Mouse (Mus musculus): ENCODE measurements around the gene Exoc1. TPM values are rescaled to one million over a fixed set of nuclear protein-coding genes. Genes with fewer than 3 reads are reported as not detected.

The Exoc1 gene
- polyA plus RNA-seq, 1 experiment from 2014 or later: 40.2 TPM

DNA sequence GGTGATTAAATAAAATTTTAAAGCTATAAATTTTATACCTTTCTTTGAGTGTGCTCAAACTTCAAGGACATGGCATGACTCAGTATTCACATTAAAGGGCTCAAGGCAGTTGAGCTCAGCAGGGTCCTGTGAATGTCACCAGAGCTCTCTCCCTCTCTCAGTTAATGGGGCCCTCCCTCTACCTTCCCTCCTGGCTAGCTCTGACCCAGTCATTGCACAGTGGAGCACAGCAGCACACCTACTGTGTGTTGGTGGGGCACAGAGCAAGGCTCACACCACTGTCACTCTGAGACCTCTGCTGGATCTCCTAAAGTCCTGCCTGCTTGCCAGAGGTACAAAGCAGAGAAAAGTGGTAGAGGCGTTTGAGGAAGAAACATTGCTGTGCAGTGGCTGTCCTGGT lies 7.1 kb downstream of the Exoc1 start:
- Histone ChIP-seq H3K4me3 (ENCODE audit: low read depth, low read length) (no peak overlapping the region), H3K27ac (ENCODE audit: low read length) (no peak overlapping the region), H3K9ac (replicated peaks; ENCODE audit: low read depth, low read length) (no peak overlapping the region), H3K9me3 (ENCODE audit: control insufficient read depth, low read depth, low read length) (no peaks in the 10 kb centered on the region), H3K4me1 (ENCODE audit: control insufficient read depth, insufficient read depth, low read length) (no peaks in the 10 kb centered on the region), H3K27me3 (ENCODE audit: control insufficient read depth, insufficient read depth, low read length) (no peaks in the 10 kb centered on the region), H3K4me2 (replicated peaks; ENCODE audit: low read depth, low read length) (no peak overlapping the region), H3K36me3 (ENCODE audit: control insufficient read depth, insufficient read depth, low read length) (peaks cover 40% of the 10 kb centered on the region)
- 77% methylated on average over 1 of the region's 1 CpGs for WGBS
- ATAC-seq (ENCODE audit: insufficient number of reproducible peaks, insufficient read depth, low FRiP score, low read depth): no peak

DNA sequence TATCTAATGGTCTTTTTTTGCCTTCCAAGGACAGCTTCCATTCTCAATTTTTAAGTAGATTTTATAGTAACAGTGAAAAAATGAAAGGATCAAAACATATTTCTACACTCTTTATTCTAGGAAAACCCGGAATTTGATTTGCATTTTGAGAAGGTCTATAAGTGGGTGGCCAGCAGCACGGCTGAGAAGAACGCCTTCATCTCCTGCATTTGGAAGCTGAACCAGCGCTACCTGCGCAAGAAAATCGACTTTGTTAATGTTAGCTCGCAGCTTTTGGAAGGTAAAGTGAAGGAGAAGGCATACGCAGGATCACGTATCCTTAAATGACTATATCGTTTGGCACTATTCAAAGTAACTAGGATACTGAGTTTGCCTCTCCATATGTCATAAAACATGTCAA lies 8.5 kb downstream of the Exoc1 start:
- H3K9me3 ChIP-seq (ENCODE audit: control insufficient read depth, low read depth, low read length): no peaks in the 10 kb centered on the region
- no peaks in the 10 kb centered on the region for H3K27me3 ChIP-seq (ENCODE audit: control insufficient read depth, insufficient read depth, low read length)
- no peaks in the 10 kb centered on the region for H3K4me1 ChIP-seq (ENCODE audit: control insufficient read depth, insufficient read depth, low read length)
- peaks cover 45% of the 10 kb centered on the region for H3K36me3 ChIP-seq (ENCODE audit: control insufficient read depth, insufficient read depth, low read length)
- no peak overlapping the region for H3K4me3 ChIP-seq (ENCODE audit: low read depth, low read length)
- ATAC-seq (ENCODE audit: insufficient number of reproducible peaks, insufficient read depth, low FRiP score, low read depth): no peak
- WGBS: 94% methylated on average over 10 of the region's 10 CpGs
- H3K27ac ChIP-seq (ENCODE audit: low read length): no peak overlapping the region
- no peak overlapping the region for H3K4me2 ChIP-seq (replicated peaks; ENCODE audit: low read depth, low read length)
- H3K9ac ChIP-seq (replicated peaks; ENCODE audit: low read depth, low read length): no peak overlapping the region

DNA sequence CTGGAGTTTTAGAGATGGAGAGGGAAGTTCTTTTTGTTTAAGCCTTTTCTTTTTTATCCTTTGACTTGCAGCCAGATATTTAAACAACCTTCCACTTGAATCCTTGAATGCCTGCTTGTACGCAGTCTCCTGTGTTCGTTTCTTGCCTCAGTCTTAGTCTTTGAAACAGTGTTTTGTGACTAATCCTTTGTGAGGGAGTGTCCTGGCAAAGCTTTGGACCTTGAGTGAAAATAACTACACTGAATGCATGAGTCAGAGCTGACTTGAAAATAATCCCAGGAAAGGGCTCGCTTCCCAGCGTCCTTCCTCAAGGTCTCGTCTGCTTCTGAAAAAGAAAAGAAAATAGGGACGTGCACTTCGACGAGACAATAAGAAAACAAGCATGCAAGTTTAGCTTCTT lies 11.1 kb downstream of the Exoc1 start:
- Histone ChIP-seq H3K9me3 (ENCODE audit: control insufficient read depth, low read depth, low read length) (no peaks in the 10 kb centered on the region), H3K4me3 (ENCODE audit: low read depth, low read length) (no peak overlapping the region), H3K27ac (ENCODE audit: low read length) (no peak overlapping the region), H3K27me3 (ENCODE audit: control insufficient read depth, insufficient read depth, low read length) (no peaks in the 10 kb centered on the region), H3K4me2 (replicated peaks; ENCODE audit: low read depth, low read length) (no peak overlapping the region), H3K36me3 (ENCODE audit: control insufficient read depth, insufficient read depth, low read length) (peaks cover 52% of the 10 kb centered on the region), H3K9ac (replicated peaks; ENCODE audit: low read depth, low read length) (no peak overlapping the region), H3K4me1 (ENCODE audit: control insufficient read depth, insufficient read depth, low read length) (no peaks in the 10 kb centered on the region)
- WGBS: 83% methylated on average over 8 of the region's 8 CpGs
- ATAC-seq (ENCODE audit: insufficient number of reproducible peaks, insufficient read depth, low FRiP score, low read depth): no peak

DNA sequence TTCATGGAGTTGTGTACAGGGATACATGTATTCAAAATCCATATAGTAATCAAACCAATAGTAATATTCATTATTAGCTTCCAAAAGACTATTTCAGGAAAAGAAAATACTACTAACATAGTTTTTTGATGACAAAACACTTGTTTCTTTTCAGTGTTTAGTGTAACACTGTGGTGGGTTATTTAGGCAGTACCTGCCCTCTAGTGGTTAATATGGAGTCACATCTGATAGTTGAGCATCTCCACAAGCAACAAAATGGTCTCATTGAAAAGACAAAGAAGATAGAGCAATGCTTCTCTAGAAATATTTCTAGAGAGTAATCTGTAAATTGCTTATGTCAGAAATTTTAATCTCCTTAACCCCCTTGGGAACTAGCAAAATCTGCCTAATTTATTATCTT lies 11.7 kb downstream of the Exoc1 start:
- H3K9me3 ChIP-seq (ENCODE audit: control insufficient read depth, low read depth, low read length): no peaks in the 10 kb centered on the region
- H3K27ac ChIP-seq (ENCODE audit: low read length): no peak overlapping the region
- no peak overlapping the region for H3K9ac ChIP-seq (replicated peaks; ENCODE audit: low read depth, low read length)
- H3K4me3 ChIP-seq (ENCODE audit: low read depth, low read length): no peak overlapping the region
- H3K4me2 ChIP-seq (replicated peaks; ENCODE audit: low read depth, low read length): no peak overlapping the region
- peaks cover 55% of the 10 kb centered on the region for H3K36me3 ChIP-seq (ENCODE audit: control insufficient read depth, insufficient read depth, low read length)
- H3K4me1 ChIP-seq (ENCODE audit: control insufficient read depth, insufficient read depth, low read length): no peaks in the 10 kb centered on the region
- no peaks in the 10 kb centered on the region for H3K27me3 ChIP-seq (ENCODE audit: control insufficient read depth, insufficient read depth, low read length)
- ATAC-seq (ENCODE audit: insufficient number of reproducible peaks, insufficient read depth, low FRiP score, low read depth): no peak

DNA sequence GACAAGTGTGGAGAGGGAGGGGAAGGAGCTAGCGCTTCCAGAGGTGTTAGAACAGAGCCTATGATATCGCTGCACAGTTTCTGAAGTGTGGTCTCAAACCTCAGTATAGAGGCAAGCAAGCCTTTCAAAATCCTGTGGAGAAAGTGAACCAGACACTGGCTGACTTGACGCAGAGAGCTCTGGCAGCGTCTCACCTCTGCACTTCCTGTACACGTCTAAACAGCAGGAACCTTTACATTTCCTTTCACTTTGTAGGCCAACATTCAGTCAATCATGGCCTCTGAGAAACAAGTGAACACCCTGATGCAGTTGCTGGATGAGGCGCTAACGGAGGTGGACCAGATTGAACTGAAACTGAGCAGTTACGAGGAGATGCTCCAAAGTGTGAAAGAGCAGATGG lies 14.1 kb downstream of the Exoc1 start:
- Histone ChIP-seq H3K4me3 (ENCODE audit: low read depth, low read length) (no peak overlapping the region), H3K4me2 (replicated peaks; ENCODE audit: low read depth, low read length) (no peak overlapping the region), H3K27me3 (ENCODE audit: control insufficient read depth, insufficient read depth, low read length) (no peaks in the 10 kb centered on the region), H3K4me1 (ENCODE audit: control insufficient read depth, insufficient read depth, low read length) (no peaks in the 10 kb centered on the region), H3K9me3 (ENCODE audit: control insufficient read depth, low read depth, low read length) (no peaks in the 10 kb centered on the region), H3K36me3 (ENCODE audit: control insufficient read depth, insufficient read depth, low read length) (peaks cover 35% of the 10 kb centered on the region), H3K9ac (replicated peaks; ENCODE audit: low read depth, low read length) (no peak overlapping the region), H3K27ac (ENCODE audit: low read length) (no peak overlapping the region)
- ATAC-seq (ENCODE audit: insufficient number of reproducible peaks, insufficient read depth, low FRiP score, low read depth): no peak
- WGBS: 90% methylated on average over 8 of the region's 8 CpGs

DNA sequence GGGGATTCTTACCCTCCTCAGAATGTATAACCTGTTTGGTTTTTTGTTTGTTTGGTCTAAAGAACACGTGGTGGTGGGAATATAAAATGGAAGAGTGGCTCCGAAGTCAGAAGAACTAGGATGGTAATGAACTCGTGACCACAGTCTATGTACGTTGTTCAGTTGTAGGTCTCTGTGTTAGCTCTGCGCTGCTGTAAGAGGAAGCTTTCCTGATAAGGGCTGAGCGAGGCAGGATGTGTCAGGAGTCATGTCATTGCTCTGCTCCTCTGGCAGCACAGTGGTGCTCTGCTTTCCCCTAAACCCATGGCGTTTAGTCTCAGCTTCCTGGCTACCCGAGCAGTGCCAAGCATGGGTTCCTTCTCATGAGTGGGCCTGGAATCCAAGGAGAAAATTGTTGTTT lies 21.3 kb downstream of the Exoc1 start:
- H3K4me3 ChIP-seq (ENCODE audit: low read depth, low read length): no peak overlapping the region
- H3K27me3 ChIP-seq (ENCODE audit: control insufficient read depth, insufficient read depth, low read length): no peaks in the 10 kb centered on the region
- H3K4me1 ChIP-seq (ENCODE audit: control insufficient read depth, insufficient read depth, low read length): no peaks in the 10 kb centered on the region
- 83% methylated on average over 8 of the region's 8 CpGs for WGBS
- ATAC-seq (ENCODE audit: insufficient number of reproducible peaks, insufficient read depth, low FRiP score, low read depth): no peak
- no peak overlapping the region for H3K4me2 ChIP-seq (replicated peaks; ENCODE audit: low read depth, low read length)
- H3K36me3 ChIP-seq (ENCODE audit: control insufficient read depth, insufficient read depth, low read length): peaks cover 19% of the 10 kb centered on the region; the same call in 1 of the 2 replicates
- H3K27ac ChIP-seq (ENCODE audit: low read length): no peak overlapping the region
- H3K9ac ChIP-seq (replicated peaks; ENCODE audit: low read depth, low read length): no peak overlapping the region
- H3K9me3 ChIP-seq (ENCODE audit: control insufficient read depth, low read depth, low read length): no peaks in the 10 kb centered on the region

DNA sequence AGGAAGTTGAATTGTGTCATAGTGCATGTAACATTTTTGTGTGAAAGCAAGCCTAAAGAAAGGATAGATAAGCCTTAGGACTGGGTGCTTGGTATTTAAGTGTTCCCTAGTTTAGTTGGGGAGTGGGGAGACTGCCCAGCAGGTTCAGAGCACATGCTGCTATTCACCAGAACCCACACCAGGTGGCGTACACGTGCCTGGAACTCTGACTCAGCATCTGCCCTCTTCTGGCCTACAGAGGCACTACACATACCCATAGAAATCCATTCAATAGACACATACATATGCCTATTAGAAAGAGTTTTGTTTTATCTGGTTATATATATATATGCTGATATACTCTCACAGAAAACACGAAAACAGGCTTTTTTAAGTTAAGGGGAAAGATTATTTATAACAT lies 36.2 kb downstream of the Exoc1 start:
- no peaks in the 10 kb centered on the region for H3K4me1 ChIP-seq (ENCODE audit: control insufficient read depth, insufficient read depth, low read length)
- no peak for ATAC-seq (ENCODE audit: insufficient number of reproducible peaks, insufficient read depth, low FRiP score, low read depth)
- no peak overlapping the region for H3K4me3 ChIP-seq (ENCODE audit: low read depth, low read length)
- peaks cover 31% of the 10 kb centered on the region for H3K36me3 ChIP-seq (ENCODE audit: control insufficient read depth, insufficient read depth, low read length)
- no peak overlapping the region for H3K9ac ChIP-seq (replicated peaks; ENCODE audit: low read depth, low read length)
- 32% methylated on average over 3 of the region's 3 CpGs for WGBS
- no peak overlapping the region for H3K4me2 ChIP-seq (replicated peaks; ENCODE audit: low read depth, low read length)
- H3K9me3 ChIP-seq (ENCODE audit: control insufficient read depth, low read depth, low read length): no peaks in the 10 kb centered on the region
- H3K27me3 ChIP-seq (ENCODE audit: control insufficient read depth, insufficient read depth, low read length): no peaks in the 10 kb centered on the region
- no peak overlapping the region for H3K27ac ChIP-seq (ENCODE audit: low read length)

DNA sequence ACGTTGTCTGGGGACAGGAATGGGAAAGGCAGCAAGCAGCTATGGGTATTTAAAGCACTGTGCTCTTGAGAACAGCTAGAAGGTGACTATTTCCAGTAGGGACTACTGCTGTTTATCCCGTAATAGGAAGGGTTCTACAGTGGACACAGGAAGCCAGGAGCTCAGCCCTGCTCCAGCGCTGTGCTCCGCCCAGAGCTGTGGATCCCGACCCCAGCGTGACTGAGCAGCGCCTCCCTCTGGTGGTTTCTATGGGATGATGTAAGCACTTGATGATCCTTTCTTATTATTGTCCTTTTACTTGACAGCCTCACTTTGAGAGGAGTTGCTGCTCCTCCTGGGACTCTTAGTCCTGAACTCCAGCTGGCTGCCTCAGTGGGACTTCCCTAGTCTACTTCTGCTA lies 45.1 kb downstream of the Exoc1 start:
- no peak overlapping the region for H3K4me2 ChIP-seq (replicated peaks; ENCODE audit: low read depth, low read length)
- 74% methylated on average over 7 of the region's 7 CpGs for WGBS
- H3K4me1 ChIP-seq (ENCODE audit: control insufficient read depth, insufficient read depth, low read length): no peaks in the 10 kb centered on the region
- H3K4me3 ChIP-seq (ENCODE audit: low read depth, low read length): no peak overlapping the region
- ATAC-seq (ENCODE audit: insufficient number of reproducible peaks, insufficient read depth, low FRiP score, low read depth): no peak
- no peaks in the 10 kb centered on the region for H3K9me3 ChIP-seq (ENCODE audit: control insufficient read depth, low read depth, low read length)
- H3K9ac ChIP-seq (replicated peaks; ENCODE audit: low read depth, low read length): no peak overlapping the region
- no peak overlapping the region for H3K27ac ChIP-seq (ENCODE audit: low read length)
- no peaks in the 10 kb centered on the region for H3K27me3 ChIP-seq (ENCODE audit: control insufficient read depth, insufficient read depth, low read length)
- H3K36me3 ChIP-seq (ENCODE audit: control insufficient read depth, insufficient read depth, low read length): peaks cover 8% of the 10 kb centered on the region

DNA sequence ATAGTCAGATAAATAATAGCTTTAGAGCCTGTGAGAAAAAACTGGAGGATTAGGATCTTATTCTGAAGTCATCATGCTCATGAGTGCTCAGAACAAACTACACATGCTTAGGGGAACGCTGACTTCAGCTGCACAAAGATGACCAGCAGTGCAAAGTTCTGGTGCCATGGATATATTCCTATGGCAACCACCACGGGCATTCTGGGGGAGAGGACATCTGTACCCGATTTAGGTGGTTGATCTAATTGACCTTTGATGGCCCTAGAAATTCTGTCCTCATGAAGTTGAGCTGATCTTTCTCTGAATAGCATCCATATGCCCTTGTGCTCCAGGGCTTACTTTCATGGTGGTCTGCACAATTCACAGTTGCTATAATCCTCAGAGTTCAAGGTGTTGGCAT lies 47.9 kb downstream of the Exoc1 start:
- no peak overlapping the region for H3K4me2 ChIP-seq (replicated peaks; ENCODE audit: low read depth, low read length)
- no peaks in the 10 kb centered on the region for H3K36me3 ChIP-seq (ENCODE audit: control insufficient read depth, insufficient read depth, low read length)
- ATAC-seq (ENCODE audit: insufficient number of reproducible peaks, insufficient read depth, low FRiP score, low read depth): no peak
- 82% methylated on average over 3 of the region's 3 CpGs for WGBS
- H3K4me3 ChIP-seq (ENCODE audit: low read depth, low read length): no peak overlapping the region
- H3K9me3 ChIP-seq (ENCODE audit: control insufficient read depth, low read depth, low read length): no peaks in the 10 kb centered on the region
- H3K9ac ChIP-seq (replicated peaks; ENCODE audit: low read depth, low read length): no peak overlapping the region
- H3K27ac ChIP-seq (ENCODE audit: low read length): no peak overlapping the region
- H3K27me3 ChIP-seq (ENCODE audit: control insufficient read depth, insufficient read depth, low read length): no peaks in the 10 kb centered on the region
- no peaks in the 10 kb centered on the region for H3K4me1 ChIP-seq (ENCODE audit: control insufficient read depth, insufficient read depth, low read length)

Measured in stomach, embryonic 14.5 days (tissue).